Comparison of ENCODE assay signal across 12 mouse cellular contexts in genomic region chr3:21824101-21824880, GRCm38 (mm10).
A peak's percentile ranks its signal among the peaks of the same experiment; 100 is the strongest.
DNase-seq lines count a peak whose midpoint lies in the region; ATAC-seq lines count a peak whose summit lies in the region.
"Had no signal": no experiment of that assay in that cellular context is flagged by ENCODE, and none has a peak within 500 bp of the region (broad histone marks: within the 10 kb centered on the region; RNA-seq: fewer than 3 reads in every experiment).

No protein-coding gene starts in this region.

- peak; percentile 7 for DNase-seq in cerebellum, adult 11-12 months
- no peak for DNase-seq in cerebellum, postnatal 4 days (ENCODE audit: low spot score in 2 of 2)
- peak; percentile 39 for DNase-seq in right cerebral cortex, adult 18-20 months
- DNase-seq in right cerebral cortex, postnatal 14 days, result no peak
- DNase-seq in limb, embryonic 10.5 days (ENCODE audit: low spot score), result peak; percentile 16
- DNase-seq in gastrocnemius, postnatal 14 days, result no peak
- DNase-seq in liver, result no peak
- DNase-seq: heart, postnatal 14 days; kidney, postnatal 4 days had no signal

- H3K36me3 ChIP-seq in limb, embryonic 10.5 days, result no peaks in the 10 kb centered on the region
- H3K36me3 ChIP-seq in neural tube, embryonic 14.5 days (ENCODE audit: control insufficient read depth, insufficient read depth, low read length), result no peaks in the 10 kb centered on the region
- H3K36me3 ChIP-seq: limb, embryonic 12.5 days had no signal

- intact Hi-C loops in gastrocnemius, postnatal 14 days (cut with DNase I; ENCODE audit: low total_unique reads), result no loop called here

- H3K9me3 ChIP-seq in limb, embryonic 10.5 days (replicated peaks), result no peaks in the 10 kb centered on the region
- H3K9me3 ChIP-seq in neural tube, embryonic 14.5 days (ENCODE audit: control insufficient read depth, low read length), result no peaks in the 10 kb centered on the region
- H3K9me3 ChIP-seq: limb, embryonic 12.5 days had no signal

- H3K4me1 ChIP-seq in limb, embryonic 10.5 days, result 0 out of 2 replicates have a peak, but pooled peaks cover 8% of the 10 kb centered on the region
- H3K4me1 ChIP-seq in neural tube, embryonic 14.5 days (ENCODE audit: control insufficient read depth, insufficient read depth, low read length), result no peaks in the 10 kb centered on the region
- H3K4me1 ChIP-seq: limb, embryonic 12.5 days had no signal

- no peak overlapping the region; the same call in 1 of the 2 replicates for H3K27ac ChIP-seq in limb, embryonic 10.5 days
- H3K27ac ChIP-seq in neural tube, embryonic 14.5 days (ENCODE audit: low read depth, low read length), result no peak overlapping the region
- H3K27ac ChIP-seq: limb, embryonic 12.5 days had no signal

- H3K4me2 ChIP-seq in neural tube, embryonic 14.5 days (ENCODE audit: low read depth, low read length), result no peak overlapping the region
- H3K4me2 ChIP-seq: limb, embryonic 12.5 days had no signal

- H3K9ac ChIP-seq in neural tube, embryonic 14.5 days (replicated peaks; ENCODE audit: low read depth, low read length), result no peak overlapping the region
- H3K9ac ChIP-seq: limb, embryonic 12.5 days had no signal

- ATAC-seq in neural tube, embryonic 14.5 days (ENCODE audit: low read depth), result peak; percentile 59; the same call in 1 of the 2 replicates
- ATAC-seq: lung, postnatal 0 days had no signal

- no peak overlapping the region for H3K4me3 ChIP-seq in limb, embryonic 10.5 days
- H3K4me3 ChIP-seq in neural tube, embryonic 14.5 days (ENCODE audit: low read depth, low read length), result no peak overlapping the region
- H3K4me3 ChIP-seq: limb, embryonic 12.5 days had no signal

- WGBS in limb, embryonic 10.5 days, result 72% methylated on average over 8 of the region's 8 CpGs
- 33% methylated on average over 8 of the region's 8 CpGs for WGBS in neural tube, embryonic 14.5 days

- no peaks in the 10 kb centered on the region for H3K27me3 ChIP-seq in limb, embryonic 10.5 days (ENCODE audit: low read depth, poor library complexity, severe bottlenecking)
- H3K27me3 ChIP-seq in neural tube, embryonic 14.5 days (ENCODE audit: control insufficient read depth, insufficient read depth, low read length), result no peaks in the 10 kb centered on the region
- H3K27me3 ChIP-seq: limb, embryonic 12.5 days had no signal

Comparison
In these comparisons a context has a peak if more than half of its experiments do, and no peak if none do; other contexts are left out.
1. DNase-seq: peak in cerebellum, adult 11-12 months (single experiment), right cerebral cortex, adult 18-20 months (single experiment) and limb, embryonic 10.5 days (single experiment); none in cerebellum, postnatal 4 days (0 of 2), right cerebral cortex, postnatal 14 days (single experiment), gastrocnemius, postnatal 14 days (single experiment) and liver (single experiment).